Mouse (Mus musculus) brain, embryonic 14.5 days (tissue): ENCODE data around the gene Mapk1ip1. TPM values are rescaled to one million over a fixed set of nuclear protein-coding genes. Genes with fewer than 3 reads are reported as not detected.

Source experiments
- DNase-seq: peaks from one replicate; pipeline ENCODE4 v3.0.0-alpha.2; 2011; ENCODE audit warnings: low read depth
- CTCF ChIP-seq: fragments of 200-500 bp; IDR thresholded peaks from 2 replicates; pipeline ENCODE4 v1.5.1; 2012; ENCODE audit warnings: inconsistent platforms, mild to moderate bottlenecking, moderate library complexity, borderline replicate concordance; ENCODE audit not compliant: insufficient read depth, insufficient read length; ENCODE audit errors: extremely low read depth
- POLR2A ChIP-seq: fragments of 200-500 bp; IDR thresholded peaks from 2 replicates; pipeline ENCODE4 v1.6.1; 2012; ENCODE audit warnings: mild to moderate bottlenecking, inconsistent platforms, borderline replicate concordance; ENCODE audit not compliant: poor library complexity, insufficient read depth, insufficient read length, severe bottlenecking; ENCODE audit errors: extremely low read depth
- polyA plus RNA-seq: library from polyadenylated mRNA; depleted of rRNA; stranded (reverse); fragments of >200 nt; gene quantifications from 2 replicates; pipeline ENCODE4 v1.2.3, GENCODE M21; 2012; rRNA removed

The Mapk1ip1 gene
- polyA plus RNA-seq, 1 experiment: 60.8 TPM

- no peak for TF ChIP-seq POLR2A
- TF ChIP-seq CTCF: peak; percentile 99
- peak; percentile 86 for DNase-seq
Measured at GRCm38 (mm10) chr7:138827812-138828211, 18.3 kb downstream of the Mapk1ip1 start.

- no peak for DNase-seq
- TF ChIP-seq POLR2A: no peak
- no peak for TF ChIP-seq CTCF
Measured at GRCm38 (mm10) chr7:138824995-138825756, 20.9 kb downstream of the Mapk1ip1 start.

GRCm38 (mm10) chr7:138824423-138824822 lies 21.6 kb downstream of the Mapk1ip1 start:
- DNase-seq: no peak
- TF ChIP-seq CTCF (no peak), POLR2A (no peak)

GRCm38 (mm10) chr7:138818314-138818713 lies 27.8 kb downstream of the Mapk1ip1 start:
- DNase-seq: no peak
- TF ChIP-seq POLR2A: no peak
- peak; percentile 43; the same call in 1 of the 2 replicates for TF ChIP-seq CTCF

- TF ChIP-seq POLR2A (no peak), CTCF (no peak)
- DNase-seq: peak; percentile 66
Measured at GRCm38 (mm10) chr7:138813213-138813875, 32.7 kb downstream of the Mapk1ip1 start.

GRCm38 (mm10) chr7:138807146-138807545 lies 38.9 kb downstream of the Mapk1ip1 start:
- no peak for TF ChIP-seq CTCF
- no peak for TF ChIP-seq POLR2A
- no peak for DNase-seq

- TF ChIP-seq CTCF: no peak
- no peak for TF ChIP-seq POLR2A
- DNase-seq: no peak
Measured at GRCm38 (mm10) chr7:138803386-138803785, 42.7 kb downstream of the Mapk1ip1 start.

GRCm38 (mm10) chr7:138788109-138788508 lies 58.0 kb downstream of the Mapk1ip1 start:
- peak; percentile 31 for DNase-seq
- no peak for TF ChIP-seq CTCF
- no peak for TF ChIP-seq POLR2A

Other genes with a start within 250 kb of the Mapk1ip1 start
- 87.2 and 103 TPM in 2 replicates for gene Ppp2r2d, start 194 bp downstream of the Mapk1ip1 start, polyA plus RNA-seq
- 35.1 and 35.5 TPM in 2 replicates for gene Bnip3, start 63.2 kb upstream of the Mapk1ip1 start, polyA plus RNA-seq
- 6.2 and 9.9 TPM in 2 replicates for gene Jakmip3, start 94.5 kb upstream of the Mapk1ip1 start, polyA plus RNA-seq
- 192 and 195 TPM in 2 replicates for gene Dpysl4, start 239.7 kb upstream of the Mapk1ip1 start, polyA plus RNA-seq